Mouse (Mus musculus): ENCODE measurements around the gene Mtus2. TPM values are rescaled to one million over a fixed set of nuclear protein-coding genes. Genes with fewer than 3 reads are reported as not detected.
"Not testable (repeated sequence)": the region's sequence is repeated elsewhere in the genome, so short reads cannot be mapped to it uniquely, and the experiment has no call there.

Gene Mtus2
- polyA plus RNA-seq, 1 experiment from 2014 or later, result 1.1 TPM

DNA sequence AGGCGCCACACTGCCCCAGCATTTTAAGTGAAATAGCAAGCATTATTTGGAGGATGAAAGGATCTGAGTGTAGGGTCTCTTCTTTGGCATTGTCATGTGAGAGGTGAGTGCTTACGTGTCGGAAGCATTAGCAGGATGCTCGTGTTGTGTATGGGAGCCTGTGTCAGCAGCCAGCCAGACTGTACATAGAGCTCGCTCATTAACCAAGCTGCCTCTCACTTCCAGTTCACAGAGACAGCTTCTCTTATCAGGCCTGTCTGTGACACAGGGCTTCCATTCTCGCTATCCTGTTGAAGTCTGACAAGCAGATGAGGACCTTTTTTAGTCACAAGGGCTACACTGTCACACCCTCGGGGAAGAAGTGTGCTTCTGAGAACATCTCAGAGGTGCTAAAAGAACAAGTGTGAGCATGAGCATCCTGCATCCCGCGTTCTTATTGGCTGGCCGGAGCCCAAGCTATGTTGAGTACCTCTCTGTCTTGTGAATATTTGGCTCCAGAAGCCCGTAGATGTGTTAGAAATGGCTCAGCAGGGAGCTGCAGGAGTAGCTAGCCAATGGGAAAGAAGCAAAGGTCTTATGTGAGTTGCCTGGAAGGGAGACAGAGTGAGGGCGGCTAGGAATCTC lies 189.2 kb downstream of the Mtus2 start:
- no peak overlapping the region for H3K4me3 ChIP-seq

DNA sequence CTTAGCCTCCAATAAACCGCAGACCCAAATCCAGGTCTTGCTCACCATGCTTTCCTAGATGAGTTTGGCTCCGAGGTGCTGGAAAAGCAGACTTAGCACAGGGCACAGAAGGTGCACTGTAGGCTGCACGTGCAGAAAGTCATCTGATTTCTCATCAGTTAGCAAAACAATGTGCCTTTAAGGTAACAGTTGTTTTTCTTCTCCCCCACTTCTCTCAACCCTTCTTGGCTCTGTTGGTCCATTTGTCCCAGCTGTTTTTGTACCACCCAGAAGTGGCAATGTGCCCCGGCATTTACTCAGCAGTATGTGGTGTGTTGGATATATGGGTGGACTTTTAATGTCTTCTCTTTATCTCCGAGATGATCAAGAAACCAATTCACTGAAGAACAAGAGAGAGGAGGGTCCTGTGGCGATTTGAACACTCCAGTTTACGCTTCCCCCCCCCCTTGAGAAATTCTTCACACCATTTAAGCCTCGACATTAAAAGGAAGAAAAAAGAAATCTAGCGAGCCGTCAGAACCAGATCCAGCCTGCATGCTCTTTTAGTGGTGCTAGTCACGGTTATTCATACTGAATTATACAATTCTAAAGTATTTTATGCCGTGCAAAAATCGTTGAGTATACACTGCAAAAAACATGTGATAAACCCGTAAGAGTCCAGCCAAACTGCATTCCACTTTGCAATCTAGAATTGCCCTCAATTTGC lies 194.9 kb downstream of the Mtus2 start:
- H3K27ac ChIP-seq, result no peak overlapping the region
- no peak overlapping the region for H3K4me2 ChIP-seq
- WGBS (ENCODE audit: insufficient replicate concordance), result 61% methylated on average over 14 of the region's 14 CpGs
- H3K4me3 ChIP-seq, result no peak overlapping the region
- no peaks in the 10 kb centered on the region for H3K27me3 ChIP-seq (replicated peaks)
- no peaks in the 10 kb centered on the region for H3K36me3 ChIP-seq
- H3K9me3 ChIP-seq (replicated peaks), result peaks cover 35% of the 10 kb centered on the region
- no peak for ATAC-seq
- no peaks in the 10 kb centered on the region for H3K4me1 ChIP-seq
- H3K9ac ChIP-seq, result no peak overlapping the region

More for the DNA sequence above, 189.2 kb downstream of the Mtus2 start:
- peaks cover 30% of the 10 kb centered on the region for H3K9me3 ChIP-seq (replicated peaks)
- H3K4me2 ChIP-seq, result no peak overlapping the region
- no peaks in the 10 kb centered on the region for H3K36me3 ChIP-seq
- WGBS (ENCODE audit: insufficient replicate concordance), result 66% methylated on average over 12 of the region's 12 CpGs
- no peaks in the 10 kb centered on the region for H3K4me1 ChIP-seq
- no peaks in the 10 kb centered on the region for H3K27me3 ChIP-seq (replicated peaks)
- H3K27ac ChIP-seq, result no peak overlapping the region
- ATAC-seq, result no peak
- no peak overlapping the region for H3K9ac ChIP-seq

DNA sequence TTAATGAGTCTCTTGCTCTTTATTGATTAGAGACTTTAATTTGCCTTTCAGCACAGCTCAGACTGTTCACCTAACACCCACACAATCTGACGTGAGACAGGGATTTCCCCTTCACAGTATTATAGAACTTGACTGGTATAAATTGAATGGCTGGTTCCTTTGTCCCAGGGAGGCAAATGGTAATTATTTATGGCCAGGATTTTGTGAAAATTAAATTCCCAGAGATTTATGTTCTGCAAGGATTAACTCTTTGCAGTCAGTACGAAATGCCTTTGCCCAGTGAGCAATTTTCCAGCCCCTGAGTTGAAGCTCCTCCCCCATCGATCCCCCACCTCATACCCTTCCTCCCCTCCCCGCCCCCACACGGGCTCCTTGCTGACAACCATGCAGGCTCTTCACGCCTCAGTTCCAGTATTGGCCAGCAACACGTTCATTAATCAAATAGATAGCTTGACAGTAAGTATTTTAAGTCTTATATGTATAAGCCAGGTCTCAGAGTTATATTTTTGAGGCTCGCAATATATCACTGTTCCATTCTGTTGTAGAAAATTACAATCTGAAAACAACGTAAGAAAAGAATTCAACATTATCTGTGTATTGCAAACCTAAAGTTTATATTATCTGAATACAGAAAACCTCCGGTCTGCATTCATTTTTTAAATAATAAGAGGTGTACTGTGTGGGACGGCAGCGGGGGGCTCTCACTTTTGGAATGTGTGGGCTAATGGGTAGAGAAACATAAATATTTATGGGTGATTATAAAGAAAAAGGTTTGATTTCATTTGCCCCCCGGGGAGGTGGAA lies 195.7 kb downstream of the Mtus2 start:
- H3K9ac ChIP-seq, result no peak overlapping the region
- H3K27me3 ChIP-seq (replicated peaks), result no peaks in the 10 kb centered on the region
- no peak for ATAC-seq
- H3K36me3 ChIP-seq, result no peaks in the 10 kb centered on the region
- no peak overlapping the region for H3K4me3 ChIP-seq
- H3K9me3 ChIP-seq (replicated peaks), result peaks cover 27% of the 10 kb centered on the region
- 62% methylated on average over 13 of the region's 13 CpGs for WGBS (ENCODE audit: insufficient replicate concordance)
- H3K4me1 ChIP-seq, result no peaks in the 10 kb centered on the region
- no peak overlapping the region for H3K4me2 ChIP-seq
- H3K27ac ChIP-seq, result no peak overlapping the region

DNA sequence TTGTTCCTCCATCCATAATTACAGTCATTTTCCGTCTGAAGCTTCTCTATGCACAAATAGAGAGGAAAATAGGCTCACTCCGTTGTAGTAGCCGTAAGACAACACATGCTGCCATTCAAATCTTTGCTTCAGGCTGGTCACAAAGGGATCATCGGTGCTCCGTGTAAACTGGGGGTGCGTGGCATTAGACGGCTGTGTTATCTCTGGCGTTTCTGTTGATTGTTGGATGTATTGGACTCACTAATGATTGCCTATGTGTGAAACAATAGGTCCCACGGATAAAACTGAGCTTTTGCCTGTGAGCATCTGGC lies 196.2 kb downstream of the Mtus2 start:
- H3K27ac ChIP-seq, result no peak overlapping the region
- WGBS (ENCODE audit: insufficient replicate concordance), result 73% methylated on average over 9 of the region's 9 CpGs
- no peaks in the 10 kb centered on the region for H3K27me3 ChIP-seq (replicated peaks)
- no peak overlapping the region for H3K4me2 ChIP-seq
- no peak overlapping the region for H3K4me3 ChIP-seq
- H3K36me3 ChIP-seq, result no peaks in the 10 kb centered on the region
- H3K9ac ChIP-seq, result no peak overlapping the region
- no peak for ATAC-seq
- H3K4me1 ChIP-seq, result no peaks in the 10 kb centered on the region
- peaks cover 25% of the 10 kb centered on the region for H3K9me3 ChIP-seq (replicated peaks)

DNA sequence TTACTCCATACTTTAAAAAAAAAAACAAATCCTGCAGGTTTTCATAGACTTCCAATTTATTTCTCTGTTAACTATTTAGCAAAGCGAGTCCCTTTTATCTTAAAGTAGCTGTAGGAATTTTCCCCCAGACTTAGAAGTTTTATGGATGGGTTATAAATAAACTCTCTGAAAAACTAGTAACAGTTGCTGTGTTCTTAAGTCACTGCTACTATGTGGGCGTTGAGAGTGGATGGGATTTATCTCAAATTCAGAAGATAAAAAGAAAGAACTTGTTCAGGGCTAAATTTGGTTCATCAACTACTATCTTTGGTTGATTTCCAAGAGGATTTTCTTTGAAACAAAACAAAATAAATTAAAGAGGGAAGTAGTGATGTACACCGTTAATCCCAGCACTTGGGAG lies 197.6 kb downstream of the Mtus2 start:
- no peak for ATAC-seq

DNA sequence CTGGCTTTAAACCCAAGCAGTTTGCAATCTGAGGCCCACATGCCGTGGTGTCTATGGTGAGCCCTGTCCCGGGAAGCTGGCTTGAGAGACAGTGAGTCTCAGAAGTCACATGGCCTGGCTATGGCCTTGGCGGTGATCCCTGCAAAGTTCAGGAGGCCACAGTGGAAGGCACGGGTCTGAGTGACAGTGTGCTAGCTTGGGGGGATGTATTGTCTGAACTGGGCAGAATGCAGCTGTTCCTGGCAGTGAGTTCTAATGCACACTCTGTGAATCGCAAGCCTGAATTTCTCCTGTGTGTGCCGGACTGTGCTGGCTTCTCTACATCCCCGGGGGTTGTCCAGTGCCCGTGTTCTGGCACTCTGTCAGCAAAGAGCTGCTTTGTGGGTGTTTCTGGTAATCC lies 202.2 kb downstream of the Mtus2 start:
- H3K4me1 ChIP-seq, result no peaks in the 10 kb centered on the region
- no peaks in the 10 kb centered on the region for H3K27me3 ChIP-seq (replicated peaks)
- no peak overlapping the region for H3K27ac ChIP-seq
- peaks cover 4% of the 10 kb centered on the region; the same call in 1 of the 2 replicates for H3K9me3 ChIP-seq (replicated peaks)
- H3K9ac ChIP-seq, result no peak overlapping the region
- 66% methylated on average over 8 of the region's 8 CpGs for WGBS (ENCODE audit: insufficient replicate concordance)
- no peaks in the 10 kb centered on the region for H3K36me3 ChIP-seq
- no peak overlapping the region for H3K4me3 ChIP-seq
- H3K4me2 ChIP-seq, result no peak overlapping the region
- ATAC-seq, result no peak

More for the DNA sequence above, 197.6 kb downstream of the Mtus2 start:
- 52% methylated on average over 3 of the region's 3 CpGs for WGBS (ENCODE audit: insufficient replicate concordance)
- H3K9me3 ChIP-seq (replicated peaks), result peaks cover 21% of the 10 kb centered on the region
- no peak overlapping the region for H3K27ac ChIP-seq
- H3K4me3 ChIP-seq, result no peak overlapping the region
- H3K4me1 ChIP-seq, result no peaks in the 10 kb centered on the region
- no peaks in the 10 kb centered on the region for H3K36me3 ChIP-seq
- H3K9ac ChIP-seq, result no peak overlapping the region
- H3K4me2 ChIP-seq, result no peak overlapping the region
- H3K27me3 ChIP-seq (replicated peaks), result no peaks in the 10 kb centered on the region

DNA sequence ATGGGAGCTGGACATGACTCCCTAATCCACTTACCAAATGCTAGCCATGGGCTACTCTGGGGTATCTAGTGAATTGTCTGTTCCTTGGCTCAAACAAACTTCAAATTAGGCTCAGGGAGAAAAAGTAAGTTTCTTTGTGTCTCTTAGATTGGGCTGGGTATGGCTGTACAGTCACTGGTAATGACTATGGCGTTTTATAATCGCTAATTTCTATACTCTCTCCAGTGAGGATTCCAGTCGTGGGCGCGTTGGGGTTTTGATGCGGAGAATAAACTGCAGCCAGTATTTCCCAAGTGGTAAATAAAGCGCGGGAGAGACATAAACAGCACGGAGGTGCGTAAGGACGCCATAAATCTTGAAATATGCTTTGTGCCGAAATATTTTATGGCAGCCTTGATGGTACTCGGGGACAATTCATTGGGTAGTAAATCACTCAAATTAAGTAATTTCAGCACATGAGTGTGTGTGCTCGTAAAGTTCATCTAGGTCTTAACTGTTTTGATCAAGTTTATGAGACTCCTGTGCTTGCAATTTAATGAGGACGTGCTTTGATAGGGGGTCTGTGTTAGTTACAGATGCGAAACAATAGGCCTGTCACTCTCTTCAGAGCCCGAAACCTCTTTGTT lies 203.5 kb downstream of the Mtus2 start:
- Histone ChIP-seq H3K36me3 (no peaks in the 10 kb centered on the region), H3K27me3 (replicated peaks) (no peaks in the 10 kb centered on the region), H3K4me2 (no peak overlapping the region), H3K9ac (no peak overlapping the region), H3K9me3 (replicated peaks) (peaks cover 4% of the 10 kb centered on the region; the same call in 1 of the 2 replicates), H3K4me3 (no peak overlapping the region), H3K4me1 (no peaks in the 10 kb centered on the region), H3K27ac (no peak overlapping the region)
- WGBS (ENCODE audit: insufficient replicate concordance), result 74% methylated on average over 17 of the region's 17 CpGs
- ATAC-seq, result no peak

DNA sequence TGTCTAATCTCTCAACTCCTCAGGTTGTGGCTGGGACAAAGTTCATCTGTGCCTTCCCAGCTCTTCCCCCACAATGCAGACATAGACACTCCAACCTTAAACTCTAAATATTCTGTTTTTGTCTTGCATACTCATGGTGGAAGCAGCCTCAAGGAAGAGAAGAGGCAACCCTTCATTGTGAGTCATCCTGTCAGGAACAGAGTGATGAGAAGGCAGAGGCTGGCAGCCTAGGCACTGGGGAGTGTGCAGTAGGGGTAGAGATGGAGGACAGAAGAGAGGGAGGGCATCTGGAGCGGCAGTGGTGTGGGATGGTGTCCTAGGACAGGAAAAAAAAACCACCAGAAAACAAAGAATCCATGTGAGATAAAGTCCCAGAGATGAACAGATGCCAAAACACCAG lies 208.0 kb downstream of the Mtus2 start:
- Histone ChIP-seq H3K9me3 (replicated peaks) (no peaks in the 10 kb centered on the region; the same call in 1 of the 2 replicates), H3K27me3 (replicated peaks) (no peaks in the 10 kb centered on the region), H3K9ac (no peak overlapping the region), H3K4me1 (no peaks in the 10 kb centered on the region), H3K4me2 (no peak overlapping the region), H3K4me3 (no peak overlapping the region), H3K27ac (no peak overlapping the region), H3K36me3 (no peaks in the 10 kb centered on the region)
- no peak for ATAC-seq
- whole genome bisulfite sequencing (ENCODE audit: insufficient replicate concordance), result 38% methylated on average over 1 of the region's 1 CpGs

DNA sequence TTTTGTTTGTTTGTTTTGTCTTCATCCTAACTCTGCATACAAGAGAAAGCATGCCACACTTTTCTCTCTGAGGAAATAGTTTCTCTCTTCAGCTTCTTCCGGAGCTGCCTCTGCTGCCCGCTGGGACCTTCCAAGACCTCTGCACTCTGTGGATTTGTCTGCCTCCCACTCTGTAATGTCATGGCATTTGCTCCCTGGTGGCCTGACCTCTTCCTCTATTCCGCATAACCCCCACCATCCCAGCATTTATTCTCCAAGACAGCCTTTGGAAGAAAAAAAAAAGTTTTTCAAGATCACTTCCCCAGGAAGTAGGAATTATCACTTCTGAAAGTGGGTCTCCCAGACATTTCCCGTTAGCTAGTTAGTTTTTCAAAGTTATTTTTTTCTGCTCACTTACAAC lies 218.0 kb downstream of the Mtus2 start:
- no peak overlapping the region for H3K9ac ChIP-seq
- no peaks in the 10 kb centered on the region for H3K4me1 ChIP-seq
- WGBS (ENCODE audit: insufficient replicate concordance), result 48% methylated on average over 4 of the region's 4 CpGs
- H3K9me3 ChIP-seq (replicated peaks), result peaks cover 15% of the 10 kb centered on the region; the same call in 1 of the 2 replicates
- no peak overlapping the region for H3K4me2 ChIP-seq
- no peak for ATAC-seq
- no peaks in the 10 kb centered on the region for H3K27me3 ChIP-seq (replicated peaks)
- H3K4me3 ChIP-seq, result no peak overlapping the region
- H3K27ac ChIP-seq, result no peak overlapping the region
- H3K36me3 ChIP-seq, result no peaks in the 10 kb centered on the region

DNA sequence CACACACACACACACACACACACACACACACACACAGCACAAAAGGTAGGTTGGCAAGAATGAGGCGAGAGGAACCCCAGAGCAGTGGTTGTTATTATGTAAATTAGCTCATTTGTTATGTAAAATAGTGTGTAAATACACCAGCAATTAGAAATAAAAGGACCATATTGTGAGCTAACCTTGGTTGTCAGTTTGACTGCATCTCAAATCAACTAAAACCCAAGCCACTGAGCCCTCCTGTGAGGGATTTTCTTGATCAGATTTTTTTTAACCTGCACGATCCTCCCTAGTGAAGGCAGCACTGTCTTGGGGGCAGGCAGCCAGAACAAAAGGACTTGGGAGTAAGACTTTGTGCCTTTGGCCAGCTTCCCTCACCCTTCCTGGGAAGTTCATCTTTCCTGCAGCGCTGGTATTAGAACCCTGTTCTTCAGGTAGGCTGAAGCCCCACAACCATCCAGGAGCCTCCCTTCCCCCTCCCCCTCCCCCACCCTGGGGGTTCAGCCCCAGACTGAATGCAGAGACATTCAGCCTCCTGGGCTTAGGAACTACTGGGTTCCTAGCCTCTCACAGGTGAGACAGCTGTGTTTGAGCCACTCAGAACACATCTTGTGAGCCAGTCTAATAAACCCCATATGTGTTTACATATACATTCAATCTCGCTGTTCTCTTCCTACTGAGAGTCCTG lies 218.8 kb downstream of the Mtus2 start:
- Histone ChIP-seq H3K9me3 (replicated peaks) (peaks cover 15% of the 10 kb centered on the region; the same call in 1 of the 2 replicates), H3K4me2 (no peak overlapping the region), H3K4me1 (no peaks in the 10 kb centered on the region), H3K27ac (no peak overlapping the region), H3K4me3 (no peak overlapping the region), H3K9ac (no peak overlapping the region), H3K36me3 (no peaks in the 10 kb centered on the region), H3K27me3 (replicated peaks) (no peaks in the 10 kb centered on the region)
- 50% methylated on average over 4 of the region's 4 CpGs for WGBS (ENCODE audit: insufficient replicate concordance)
- ATAC-seq, result no peak

DNA sequence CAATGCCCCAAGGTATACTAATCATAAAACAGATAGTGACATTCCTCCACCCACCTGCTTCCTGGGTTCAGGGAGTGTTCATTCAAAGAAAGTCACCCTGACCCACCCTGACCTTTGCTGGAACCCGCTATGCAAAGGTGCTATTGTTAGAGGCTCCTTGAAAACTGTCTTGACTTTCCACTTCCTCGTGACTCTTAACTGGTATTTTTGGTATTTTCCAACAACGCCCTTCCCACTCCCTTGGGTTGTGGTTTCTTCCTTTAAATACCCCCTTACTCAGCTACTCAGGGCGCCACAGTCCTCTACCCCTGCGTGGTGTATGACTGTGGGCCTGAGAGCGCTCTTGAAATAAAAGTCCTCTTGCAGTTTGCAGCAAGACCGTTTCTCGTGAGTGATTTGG lies 219.4 kb downstream of the Mtus2 start:
- H3K36me3 ChIP-seq; H3K4me2 ChIP-seq; H3K4me3 ChIP-seq; H3K4me1 ChIP-seq; ATAC-seq; H3K9ac ChIP-seq; H3K27me3 ChIP-seq (replicated peaks); H3K27ac ChIP-seq: not testable (repeated sequence)
- peaks cover 15% of the 10 kb centered on the region; the same call in 1 of the 2 replicates for H3K9me3 ChIP-seq (replicated peaks)
- 66% methylated on average over 8 of the region's 8 CpGs for WGBS (ENCODE audit: insufficient replicate concordance)
